Mouse (Mus musculus): ENCODE data around the gene Olfr324.

Olfr324 gene

DNA sequence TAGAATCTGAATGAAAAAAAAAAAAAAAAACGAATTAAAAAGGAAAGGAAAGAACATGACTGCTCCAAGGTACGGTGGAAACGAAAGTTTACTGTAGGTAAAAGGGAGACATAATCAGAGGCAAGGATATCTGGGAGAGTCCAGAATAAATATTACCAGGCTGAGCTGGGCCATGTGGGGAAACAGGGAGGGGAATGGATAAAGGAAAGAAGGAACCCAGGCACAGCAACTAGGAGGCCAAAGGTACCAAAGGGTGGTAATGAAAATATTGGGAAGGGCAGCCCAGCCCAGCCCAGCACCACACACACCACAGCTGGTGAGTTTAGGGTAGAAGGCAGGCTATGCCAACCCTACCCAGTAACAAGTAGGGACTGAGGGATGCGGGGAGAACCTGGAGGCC is 40.0 kb downstream of the Olfr324 start:
- DNase-seq (ENCODE audit: low read depth, low spot score), result no peak

DNA sequence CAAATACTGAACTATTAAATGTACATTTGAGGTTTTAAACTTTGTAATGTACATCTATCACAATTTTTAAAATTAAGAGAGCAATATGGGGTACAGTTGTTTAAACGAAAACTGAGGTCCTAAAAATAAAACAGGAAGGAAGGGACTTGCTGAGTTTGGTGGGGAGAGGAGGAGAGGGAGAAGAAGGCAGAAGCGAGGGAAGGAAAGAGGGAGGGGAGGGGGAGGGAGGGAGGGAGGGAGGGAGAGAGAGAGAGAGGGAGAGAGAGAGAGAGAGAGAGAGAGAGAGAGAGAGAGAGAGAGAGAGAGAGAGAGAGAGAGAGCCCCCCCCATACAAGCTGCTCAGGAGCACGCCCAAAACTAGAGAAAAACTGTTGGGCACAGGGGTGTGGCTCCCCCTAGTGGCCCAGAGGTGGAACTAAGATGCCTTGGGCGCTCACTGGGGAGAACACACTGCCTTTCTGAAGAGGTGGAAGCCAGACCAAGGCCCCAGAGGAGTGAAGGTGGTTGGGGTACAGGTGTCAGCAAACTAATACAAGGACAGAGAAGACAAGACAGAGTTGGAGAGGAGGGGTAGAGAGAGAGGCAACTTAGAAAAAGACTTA is 41.6 kb downstream of the Olfr324 start:
- peak; percentile 58 for DNase-seq (ENCODE audit: low read depth, low spot score)

DNA sequence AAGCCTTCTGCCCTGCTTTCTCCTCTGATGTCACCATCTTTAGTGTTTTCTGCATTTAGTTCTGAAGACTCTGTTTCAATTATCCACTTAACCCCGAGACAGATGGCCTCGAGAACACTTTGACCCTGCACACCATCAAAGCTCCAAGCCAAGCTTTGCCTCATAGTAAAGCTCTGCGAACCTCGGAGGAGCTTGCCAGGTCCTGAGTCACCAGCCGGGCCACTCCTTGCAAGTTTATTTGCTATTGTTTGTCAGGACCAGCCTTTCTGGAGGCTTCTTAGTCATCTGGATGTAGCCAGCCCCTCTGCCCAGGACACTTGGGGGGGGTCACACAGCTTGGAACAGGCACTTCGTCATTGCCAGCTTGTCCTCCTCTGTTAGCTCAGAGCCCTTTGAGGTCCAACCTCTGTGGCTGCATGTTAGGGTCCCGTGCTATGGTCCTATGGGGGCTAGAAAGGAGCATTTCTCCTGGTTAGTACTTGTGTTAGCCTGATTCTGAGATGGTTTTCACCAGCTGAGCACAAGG is 43.3 kb downstream of the Olfr324 start:
- DNase-seq (ENCODE audit: low read depth, low spot score), result no peak

DNA sequence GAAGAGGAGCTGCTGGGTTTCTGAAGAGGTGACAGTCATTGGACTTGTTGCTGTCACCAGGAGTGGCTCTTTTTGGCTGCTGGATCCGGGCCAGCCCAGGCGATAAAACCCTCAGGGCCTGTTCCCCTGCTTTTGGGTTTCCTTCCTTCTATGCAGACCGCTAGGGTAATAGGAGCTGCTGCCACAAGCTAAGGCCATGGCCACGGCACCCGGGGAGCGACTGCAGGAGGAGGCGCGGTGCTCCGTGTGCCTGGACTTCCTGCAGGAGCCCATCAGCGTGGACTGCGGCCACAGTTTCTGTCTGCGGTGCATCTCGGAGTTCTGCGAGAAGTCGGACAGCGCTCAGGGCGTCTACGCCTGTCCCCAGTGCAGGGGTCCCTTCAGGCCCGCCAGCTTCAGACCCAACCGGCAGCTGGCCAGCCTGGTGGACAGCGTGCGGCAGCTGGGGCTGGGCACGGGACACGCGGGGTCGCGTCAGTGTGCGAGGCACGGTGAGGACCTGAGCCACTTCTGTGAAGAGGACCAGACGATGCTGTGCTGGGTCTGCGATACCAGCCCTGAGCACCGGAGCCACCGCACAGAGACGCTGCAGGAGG is 45.5 kb downstream of the Olfr324 start, which contains the start of gene Trim58:
TSS of gene Trim58 (plus strand) at position 194 of the 596 bp plus-strand sequence.
- no peak for DNase-seq (ENCODE audit: low read depth, low spot score)

DNA sequence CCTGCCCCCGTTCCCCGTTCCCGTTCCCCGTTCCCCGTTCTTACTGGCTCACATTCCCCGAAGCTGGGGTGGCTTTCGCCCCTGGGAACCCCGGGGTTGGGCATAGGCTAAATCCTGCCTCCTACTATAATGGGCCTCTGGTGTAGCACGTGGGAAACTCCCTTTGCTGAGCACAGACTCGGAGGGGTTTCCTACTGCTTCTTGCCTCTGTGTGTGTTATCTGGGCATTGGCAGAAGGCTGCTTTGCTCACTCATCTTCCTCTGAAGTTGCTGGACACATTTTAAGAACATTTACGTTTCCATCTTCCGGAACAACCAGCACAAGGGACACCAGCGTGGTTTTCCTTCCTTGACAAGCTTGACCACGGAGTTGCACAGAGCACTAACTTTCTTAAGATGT is 46.1 kb downstream of the Olfr324 start:
- no peak for DNase-seq (ENCODE audit: low read depth, low spot score)

DNA sequence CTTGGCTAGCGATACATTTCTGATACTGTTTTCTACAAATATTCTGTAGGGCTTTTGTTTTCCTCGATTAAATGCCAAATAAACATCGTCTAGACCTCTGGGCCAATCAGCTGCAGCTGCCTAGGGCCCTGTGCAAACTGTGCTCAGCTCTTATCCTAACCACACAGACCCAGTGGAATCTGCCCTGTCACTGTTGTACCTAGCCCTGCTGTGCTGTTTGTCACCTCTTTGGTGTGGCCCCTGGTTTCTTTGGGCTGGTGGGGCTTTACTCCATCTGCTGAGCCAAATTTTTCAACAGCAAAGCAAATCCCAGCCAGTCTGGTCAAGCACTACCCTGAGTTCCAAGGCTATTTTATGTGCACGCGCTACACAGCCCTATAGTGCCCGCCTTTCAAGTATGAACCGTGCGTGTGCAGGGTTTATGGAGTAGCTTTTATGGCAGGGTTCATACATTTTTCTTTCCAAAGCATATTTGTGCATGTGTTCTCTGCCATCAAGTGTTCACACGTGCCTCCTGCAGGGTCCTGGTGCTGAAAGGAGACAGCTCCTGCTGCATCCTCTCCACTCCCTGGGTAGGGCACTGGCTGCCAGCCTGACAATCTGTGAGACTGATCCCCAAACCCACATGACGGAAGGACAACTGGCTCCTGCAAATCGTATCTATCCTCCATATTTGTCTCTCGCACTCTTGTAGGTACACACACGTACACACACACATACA is 46.9 kb downstream of the Olfr324 start:
- no peak for DNase-seq (ENCODE audit: low read depth, low spot score)

DNA sequence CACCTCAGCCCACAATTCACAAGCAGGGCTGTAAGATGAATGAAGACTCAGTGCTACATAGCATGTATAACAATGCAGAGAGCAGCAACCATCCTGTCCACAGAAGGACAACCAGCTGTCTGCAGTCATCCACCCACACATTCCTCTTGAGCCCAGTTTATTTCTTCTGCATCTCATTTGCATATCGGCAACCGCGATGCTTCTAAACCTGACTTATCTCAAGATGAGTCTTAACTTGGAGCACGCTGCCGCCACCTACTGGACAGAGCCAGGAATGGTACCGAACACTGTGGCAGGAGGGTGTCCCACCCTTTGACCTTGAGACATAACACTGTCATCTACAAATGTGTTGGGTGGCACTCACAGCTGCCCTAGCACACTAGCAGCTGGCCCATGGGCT is 48.4 kb downstream of the Olfr324 start:
- DNase-seq (ENCODE audit: low read depth, low spot score), result peak; percentile 64
